Mouse (Mus musculus) telencephalon, adult 2 months (tissue): ENCODE data around the gene Gprc5d.

Experiments
- DNase-seq: peaks from one replicate; pipeline ENCODE4 v3.0.0-alpha.2; 2011; ENCODE audit warnings: low read depth, low spot score

Gene Gprc5d

GRCm38 (mm10) chr6:135118183-135118582, at the start of gene Gprc5d:
Gene Gprc5d, minus strand, starts transcription at chr6:135118283.
- DNase-seq = no peak

GRCm38 (mm10) chr6:135166712-135167111, 48.6 kb upstream of the Gprc5d start:
- DNase-seq = no peak

- no peak for DNase-seq
Observed at GRCm38 (mm10) chr6:135166262-135166661, 48.2 kb upstream of the Gprc5d start.

- DNase-seq = no peak
Observed at GRCm38 (mm10) chr6:135165706-135166105, 47.6 kb upstream of the Gprc5d start.

- DNase-seq = no peak
Observed at GRCm38 (mm10) chr6:135165191-135165590, 47.1 kb upstream of the Gprc5d start.

- DNase-seq = no peak
Observed at GRCm38 (mm10) chr6:135162861-135163260, 44.8 kb upstream of the Gprc5d start.

GRCm38 (mm10) chr6:135162311-135162710, 44.2 kb upstream of the Gprc5d start:
- DNase-seq = no peak

GRCm38 (mm10) chr6:135161356-135161755, 43.3 kb upstream of the Gprc5d start:
- DNase-seq = no peak

- DNase-seq = no peak
Observed at GRCm38 (mm10) chr6:135158509-135158908, 40.4 kb upstream of the Gprc5d start.

- no peak for DNase-seq
Observed at GRCm38 (mm10) chr6:135157496-135157895, 39.4 kb upstream of the Gprc5d start.

- no peak for DNase-seq
Observed at GRCm38 (mm10) chr6:135156597-135156996, 38.5 kb upstream of the Gprc5d start.

- peak; percentile 33 for DNase-seq
Observed at GRCm38 (mm10) chr6:135153719-135154118, 35.6 kb upstream of the Gprc5d start.

- DNase-seq = no peak
Observed at GRCm38 (mm10) chr6:135150311-135150710, 32.2 kb upstream of the Gprc5d start.

- DNase-seq = no peak
Observed at GRCm38 (mm10) chr6:135149722-135150121, 31.6 kb upstream of the Gprc5d start.

- no peak for DNase-seq
Observed at GRCm38 (mm10) chr6:135149175-135149574, 31.1 kb upstream of the Gprc5d start.

- DNase-seq = no peak
Observed at GRCm38 (mm10) chr6:135148506-135148905, 30.4 kb upstream of the Gprc5d start.

- DNase-seq = no peak
Observed at GRCm38 (mm10) chr6:135145976-135146375, 27.9 kb upstream of the Gprc5d start.

- peak; percentile 74 for DNase-seq
Observed at GRCm38 (mm10) chr6:135144516-135144915, 26.4 kb upstream of the Gprc5d start.

- no peak for DNase-seq
Observed at GRCm38 (mm10) chr6:135143151-135143550, 25.1 kb upstream of the Gprc5d start.

- no peak for DNase-seq
Observed at GRCm38 (mm10) chr6:135141451-135142147, 23.5 kb upstream of the Gprc5d start.

- DNase-seq = no peak
Observed at GRCm38 (mm10) chr6:135138746-135139145, 20.7 kb upstream of the Gprc5d start.

- DNase-seq = no peak
Observed at GRCm38 (mm10) chr6:135138207-135138606, 20.1 kb upstream of the Gprc5d start.

GRCm38 (mm10) chr6:135137736-135138135, 19.7 kb upstream of the Gprc5d start:
- no peak for DNase-seq
